Mouse (Mus musculus) 3T3-L1 (cell line): Measurements from ENCODE around the gene Epor.

Experiments
- DNase-seq: peaks from one replicate; pipeline ENCODE4 v3.0.0-alpha.2; 2015; ENCODE audit warnings: low read depth, low spot score

The Epor gene

DNA sequence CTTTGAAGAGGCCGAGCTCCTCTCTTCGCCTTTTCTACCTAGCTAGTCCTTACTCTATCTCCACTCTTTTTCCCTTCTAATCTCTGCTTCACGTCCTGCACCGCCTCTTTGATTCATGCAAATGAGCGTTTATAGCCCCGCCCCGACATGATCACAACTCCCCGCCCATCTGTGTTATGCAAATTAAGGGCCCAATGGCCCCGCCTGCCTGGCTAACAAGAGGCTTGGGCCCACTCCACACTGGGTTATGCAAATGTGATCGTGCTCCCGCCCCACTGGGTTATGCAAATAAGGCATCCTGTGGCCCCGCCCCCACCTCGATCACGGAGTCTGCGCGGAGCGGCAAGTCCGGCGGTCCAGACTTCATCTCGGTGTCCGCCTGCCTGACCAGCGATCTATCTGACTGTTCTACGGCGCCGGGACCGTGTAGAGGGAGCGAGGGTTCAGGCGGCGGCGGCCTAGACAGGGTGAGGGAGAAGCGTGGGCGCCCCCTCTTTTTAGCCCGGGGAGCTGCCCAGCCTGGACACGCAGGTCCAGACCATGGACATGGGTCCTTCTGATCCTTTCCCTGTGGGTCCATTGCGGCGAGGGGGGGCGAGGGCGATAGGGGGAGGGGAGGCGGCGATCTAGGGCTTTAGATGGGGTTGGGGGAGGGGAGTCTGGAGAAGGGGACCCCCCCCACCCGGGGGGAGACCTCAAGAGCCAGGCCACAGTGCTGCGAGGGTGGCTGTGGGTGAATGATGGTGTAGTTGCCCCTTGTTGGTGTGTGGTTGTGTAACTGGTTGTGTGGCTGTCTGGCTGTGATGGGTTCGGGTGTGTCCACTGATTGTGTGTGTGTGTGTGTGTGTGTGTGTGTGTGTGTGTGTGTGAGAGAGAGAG is 26.4 kb downstream of the Epor start, which contains the start of gene Plppr2:
Gene Plppr2 (plus strand): TSS at position 342 of the 879 bp plus-strand sequence.
- DNase-seq: peak; percentile 91

DNA sequence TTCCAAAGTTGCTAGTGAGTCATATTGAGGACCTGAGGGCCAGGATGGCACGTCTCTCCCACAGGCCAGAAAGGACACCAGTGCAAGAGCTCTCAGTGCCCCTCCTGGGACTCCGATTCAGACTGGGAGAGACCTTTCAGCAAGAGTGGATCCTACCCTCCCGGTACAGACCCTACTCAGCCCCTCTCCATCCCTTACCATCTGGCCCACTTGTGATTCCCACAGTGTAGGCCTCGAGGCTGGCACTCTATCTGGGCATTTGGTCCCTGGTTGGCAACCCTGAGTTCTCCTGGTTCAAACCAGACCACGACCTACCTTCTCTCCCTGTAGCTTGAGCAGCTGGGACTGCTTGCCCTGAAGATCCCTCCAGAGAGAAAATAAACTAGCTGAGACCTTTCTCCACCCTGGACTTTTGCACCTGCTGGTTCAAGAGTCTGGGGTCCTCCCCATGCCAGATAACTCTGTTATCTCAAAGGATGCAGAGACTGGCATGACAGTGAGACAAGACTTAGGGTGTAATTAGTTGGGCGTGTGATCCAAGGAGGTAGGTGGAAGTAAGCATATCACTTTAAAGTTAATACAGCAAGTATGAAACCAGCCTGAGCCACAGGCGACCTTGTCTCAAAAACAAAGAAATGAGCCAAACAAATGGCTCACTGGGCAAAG is 27.7 kb downstream of the Epor start:
- no peak for DNase-seq

DNA sequence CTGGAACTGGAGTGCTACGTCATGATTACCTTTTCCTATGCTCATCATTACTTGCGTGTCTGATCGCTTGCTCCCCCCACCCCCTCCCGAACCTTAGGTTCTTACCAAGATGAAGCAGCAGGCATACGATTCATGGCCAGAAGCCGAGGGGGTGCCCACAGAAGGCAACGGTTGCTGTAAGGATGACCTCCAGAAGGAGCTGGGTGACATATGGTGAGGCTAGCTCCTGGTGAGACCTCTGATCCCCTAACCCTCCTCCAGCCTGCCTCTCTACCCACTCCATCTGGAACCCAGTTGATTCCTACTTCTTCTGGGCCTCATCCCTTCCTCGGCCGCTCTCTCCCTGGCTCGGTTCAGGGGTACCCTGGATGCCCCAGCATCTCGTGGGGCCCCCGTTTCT is 29.3 kb downstream of the Epor start:
- DNase-seq: no peak

GRCm38 (mm10) chr9:21932445-21933137 is 30.7 kb downstream of the Epor start:
- DNase-seq: no peak

DNA sequence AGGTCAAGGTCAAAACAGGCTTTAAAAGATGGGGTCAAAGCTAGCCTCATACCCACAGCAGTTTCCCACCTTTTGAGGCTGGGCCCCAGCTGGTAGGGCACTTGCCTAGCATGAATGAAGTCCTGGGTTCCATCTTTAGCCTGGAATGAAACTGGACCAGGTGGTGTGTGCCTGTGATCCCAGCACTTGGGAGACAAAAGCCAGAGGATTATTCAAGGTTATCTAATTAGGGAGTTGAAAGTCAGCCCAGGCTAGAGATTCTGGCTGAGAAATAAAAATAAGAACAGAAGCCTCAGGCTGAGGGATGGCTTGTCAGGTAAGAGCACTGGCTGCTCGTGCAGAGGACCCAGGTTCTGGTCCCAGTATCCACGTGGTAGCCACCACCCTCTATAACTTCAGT is 31.3 kb downstream of the Epor start:
- DNase-seq: no peak

DNA sequence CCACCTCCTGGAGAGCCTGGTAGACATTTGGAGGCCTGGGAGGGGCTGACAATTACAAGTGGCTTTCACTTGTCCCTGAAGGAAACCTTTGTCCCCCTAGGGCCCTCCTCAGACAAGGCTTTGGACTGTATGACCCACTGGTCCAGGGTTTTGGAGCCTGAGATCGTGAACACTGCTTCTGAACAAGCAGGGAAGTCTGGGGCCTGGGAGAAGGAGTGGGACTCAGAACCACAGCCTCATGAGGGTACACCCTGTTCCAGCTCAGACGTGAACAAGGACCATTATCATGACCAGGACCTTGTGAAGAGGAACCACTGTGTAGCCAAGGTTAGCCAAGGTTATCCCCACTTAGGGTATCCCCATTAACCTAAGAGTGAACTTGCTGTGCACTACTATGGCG is 34.1 kb downstream of the Epor start:
- no peak for DNase-seq

DNA sequence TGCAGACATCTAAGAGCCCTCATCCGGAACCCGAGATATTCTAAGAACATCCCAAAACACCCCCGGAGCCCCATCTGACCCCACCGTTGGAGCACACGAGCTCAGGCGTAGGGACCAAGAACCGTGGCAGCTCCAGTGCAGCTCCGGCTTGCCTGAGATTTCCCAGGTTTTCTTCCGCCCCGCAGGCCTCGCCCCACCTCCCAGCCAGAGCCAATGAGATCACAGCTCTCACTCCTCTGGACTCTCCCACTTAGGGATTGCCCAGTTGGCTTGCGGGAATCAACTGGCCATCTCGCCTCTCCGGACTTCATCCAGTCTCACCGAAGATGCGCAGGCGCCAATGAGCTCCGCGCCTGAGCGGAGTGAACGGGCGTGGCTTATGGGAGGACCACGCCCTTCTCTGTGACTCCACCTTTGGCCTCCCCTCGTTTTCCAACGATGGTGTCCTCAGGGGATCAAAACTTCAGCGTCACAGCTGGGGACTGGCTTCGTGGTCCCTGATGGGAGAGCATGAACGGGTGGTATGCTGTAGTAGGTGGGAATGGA is 36.0 kb downstream of the Epor start, which contains the start of the genes Ccdc159 and Tmem205:
Gene Ccdc159 (plus strand): TSS at position 264 of the 546 bp plus-strand sequence.
Gene Tmem205 (minus strand): TSS at position 349 of the 546 bp plus-strand sequence.
- DNase-seq: peak; percentile 99

- DNase-seq: peak; percentile 31
Observed at GRCm38 (mm10) chr9:21926784-21927183, 36.5 kb downstream of the Epor start.

- peak; percentile 71 for DNase-seq
Observed at GRCm38 (mm10) chr9:21926155-21926554, 37.2 kb downstream of the Epor start.

DNA sequence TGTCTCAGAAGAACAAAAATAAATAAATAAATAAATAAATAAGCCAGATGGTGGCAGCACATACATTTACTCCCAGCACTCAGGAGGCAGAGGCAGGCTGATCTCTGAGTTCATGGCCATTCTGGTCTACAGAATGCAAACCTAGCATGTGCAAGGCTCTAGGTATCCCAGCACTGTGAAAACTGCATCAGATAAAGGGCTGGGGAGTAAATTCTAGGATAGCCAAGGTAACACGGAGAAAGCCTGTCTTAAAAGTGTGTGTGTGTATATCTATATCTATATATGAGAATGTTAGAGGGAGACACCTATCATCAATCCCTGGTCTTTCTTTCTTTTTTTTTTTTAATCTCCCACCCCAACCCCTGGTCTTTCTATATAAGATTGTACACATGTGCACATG is 37.8 kb downstream of the Epor start:
- DNase-seq: no peak

- no peak for DNase-seq
Observed at GRCm38 (mm10) chr9:21925034-21925433, 38.3 kb downstream of the Epor start.

DNA sequence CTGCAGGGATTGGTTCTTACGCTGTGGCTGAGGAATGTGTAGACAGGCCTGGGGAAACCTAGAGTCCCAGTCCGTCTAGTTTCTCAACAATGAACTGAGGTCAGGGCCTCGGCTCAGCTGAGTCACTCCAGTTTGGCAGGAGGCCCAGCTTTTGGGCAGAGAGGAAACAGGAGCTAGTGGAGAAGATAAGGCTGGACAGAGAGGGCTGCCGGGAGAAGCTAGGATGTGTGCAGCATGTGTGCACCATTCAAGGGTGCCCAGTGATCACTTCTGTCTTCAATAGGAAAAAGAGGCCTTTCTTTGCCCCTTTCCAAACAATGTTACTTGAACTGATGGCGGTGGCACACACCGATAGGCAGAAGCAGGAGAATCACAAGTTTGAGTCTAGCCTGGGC is 39.2 kb downstream of the Epor start:
- DNase-seq: peak; percentile 99

GRCm38 (mm10) chr9:21923490-21924098 is 39.7 kb downstream of the Epor start:
- peak; percentile 50 for DNase-seq

DNA sequence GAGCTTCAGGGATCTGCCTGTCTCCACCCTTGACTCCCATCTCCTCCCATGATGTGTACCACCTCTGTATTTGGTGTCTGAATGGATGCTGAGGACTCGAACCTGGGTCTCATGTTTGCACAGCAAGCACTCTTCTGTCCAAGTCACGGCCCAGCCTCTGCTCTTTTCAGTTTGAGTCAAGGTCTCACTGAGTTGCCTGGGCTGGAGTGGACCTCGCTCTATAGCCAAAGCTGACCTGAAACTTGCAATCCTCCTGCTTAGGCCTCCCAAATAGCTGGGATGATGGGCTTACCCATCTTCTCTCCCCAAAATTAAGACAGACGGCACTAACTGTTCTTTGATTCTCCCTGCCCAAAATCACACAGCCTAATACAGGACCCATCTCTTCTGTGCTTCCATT is 40.3 kb downstream of the Epor start:
- DNase-seq: no peak

DNA sequence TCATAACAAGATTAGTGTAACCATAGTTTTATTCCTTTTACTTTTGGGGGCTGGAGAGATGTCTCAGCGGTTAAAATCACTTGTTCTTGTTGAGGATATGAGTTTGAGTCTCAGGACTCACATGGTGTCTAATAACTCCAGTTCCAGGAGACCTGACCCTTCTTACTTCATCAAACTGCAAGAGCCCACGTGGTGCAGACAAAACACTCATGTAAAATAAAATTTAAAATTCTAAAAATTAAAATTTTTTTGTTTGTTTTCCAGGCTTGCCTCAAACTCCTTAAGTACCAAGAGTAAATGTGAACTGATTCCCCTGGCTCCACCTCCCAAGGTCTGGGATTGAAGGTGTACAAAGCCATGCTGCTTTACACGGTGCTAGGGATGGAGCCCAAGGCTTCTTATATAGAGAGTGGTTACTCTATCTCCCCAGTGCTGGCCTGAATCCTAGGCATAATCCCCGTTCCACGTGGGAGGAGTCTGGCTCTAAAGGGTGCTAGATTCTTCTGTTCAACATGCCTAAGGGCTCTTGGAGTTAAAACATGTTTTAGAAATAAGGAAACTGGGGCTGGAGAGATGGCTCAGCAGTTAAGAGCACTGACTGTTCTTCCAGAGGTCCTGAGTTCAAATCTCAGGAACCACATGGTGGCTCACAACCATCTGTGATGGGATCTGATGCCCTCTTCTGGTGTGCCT is 44.5 kb downstream of the Epor start:
- peak; percentile 35 for DNase-seq

GRCm38 (mm10) chr9:21918035-21918592 is 45.2 kb downstream of the Epor start, which contains the start of gene Rab3d:
Rab3d (minus strand) TSS chr9:21918192.
- peak; percentile 85 for DNase-seq

DNA sequence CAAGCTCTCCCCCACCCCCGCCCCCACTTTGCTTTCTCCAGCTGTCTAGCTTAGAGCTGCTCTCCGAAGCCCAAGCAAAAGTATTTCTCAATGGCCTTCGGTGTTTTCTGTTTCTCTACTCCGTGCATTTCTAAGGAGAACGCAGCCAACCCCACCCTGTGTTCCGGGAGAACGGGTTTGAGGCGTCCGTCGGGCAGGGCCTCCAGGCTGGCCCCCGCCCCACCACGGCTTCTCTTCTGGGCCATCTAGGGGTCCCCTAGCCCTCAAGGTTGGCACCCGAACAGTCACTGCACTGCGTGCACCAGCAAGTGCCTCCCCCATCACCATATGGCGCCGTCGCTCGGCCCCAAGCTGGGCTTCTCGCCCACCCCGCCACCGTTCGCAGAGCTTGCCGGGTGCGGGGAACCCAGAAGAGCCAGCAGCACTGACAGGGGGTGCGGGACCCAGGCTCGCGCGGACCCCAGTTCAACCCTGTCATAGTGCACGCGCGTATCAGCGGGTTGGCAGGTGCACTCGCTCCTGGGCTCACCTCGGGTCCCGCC is 45.7 kb downstream of the Epor start:
- DNase-seq: no peak

DNA sequence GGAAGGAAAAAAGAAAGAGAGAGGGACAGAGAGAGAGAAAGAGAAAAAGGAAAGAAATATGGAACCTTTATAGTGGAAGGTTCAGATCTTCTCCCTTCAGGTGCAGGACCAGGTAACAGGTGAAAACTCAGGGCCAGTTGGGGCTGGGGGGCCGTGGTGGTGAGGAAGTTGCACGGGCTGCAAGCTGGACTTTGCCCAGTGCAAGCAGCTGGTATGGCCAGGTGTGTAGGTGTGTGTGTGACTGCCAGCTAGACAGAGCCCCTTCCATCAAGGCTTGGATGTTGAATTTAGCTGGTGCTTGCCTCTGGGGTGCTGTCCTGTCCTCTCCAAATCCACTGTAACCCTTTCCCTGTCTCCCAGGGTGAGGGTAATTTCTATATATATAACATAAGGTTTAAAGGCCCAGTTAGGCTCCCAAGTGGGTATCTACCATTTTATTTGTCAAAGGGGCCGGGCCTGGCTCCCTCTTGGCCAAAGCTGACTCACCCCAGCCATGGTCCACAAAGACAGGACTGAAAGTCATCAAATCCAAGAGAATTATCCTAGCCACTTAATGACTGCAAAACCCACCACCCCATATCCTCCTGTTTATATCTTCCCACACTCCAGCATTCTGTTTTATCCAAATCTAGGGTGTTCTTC is 46.3 kb downstream of the Epor start:
- DNase-seq: no peak

- DNase-seq: no peak
Observed at GRCm38 (mm10) chr9:21909474-21910223, 53.7 kb downstream of the Epor start.
